Mouse (Mus musculus): ENCODE measurements around the gene Dpep2nb. TPM values are rescaled to one million over a fixed set of nuclear protein-coding genes. Genes with fewer than 3 reads are reported as not detected.
"Not testable (repeated sequence)": the region's sequence is repeated elsewhere in the genome, so short reads cannot be mapped to it uniquely, and the experiment has no call there.

The Dpep2nb gene
- polyA plus RNA-seq, 1 experiment from 2014 or later = not detected

- peaks cover 5 to 8% of the 10 kb centered on the region in 2 experiments; a peak in 2 of 4 replicates for H3K4me1 ChIP-seq (ENCODE audit: control insufficient read depth in 2 of 2, insufficient read depth in 2 of 2, low read length in 2 of 2)
- no peak within 1 kb of the TSS for H3K27ac ChIP-seq (replicated peaks in 1 of 2; ENCODE audit: control insufficient read depth in 1 of 2, insufficient read depth in 1 of 2, low read depth in 2 of 2, low read length in 2 of 2)
- ATAC-seq (ENCODE audit: insufficient number of reproducible peaks, insufficient read depth, low FRiP score, low read depth) = peak; percentile 75; the same call in 1 of the 2 replicates
- peak within 1 kb of the TSS; percentile 34 for H3K4me2 ChIP-seq (ENCODE audit: low read length)
- H3K9ac ChIP-seq (ENCODE audit: low read length) = peak within 1 kb of the TSS; percentile 56; the same call in 1 of the 2 replicates
- no peak within 1 kb of the TSS for H3K4me3 ChIP-seq (ENCODE audit: control insufficient read depth in 1 of 2, insufficient read depth in 1 of 2, low read depth in 1 of 2, low read length in 2 of 2)
- WGBS = 8% methylated on average over 15 of the region's 15 CpGs
- no peaks in the 10 kb centered on the region for H3K36me3 ChIP-seq (ENCODE audit: control insufficient read depth, insufficient read depth, low read length)
- H3K27me3 ChIP-seq (ENCODE audit: control insufficient read depth, insufficient read depth, low read length) = no peaks in the 10 kb centered on the region
- H3K9me3 ChIP-seq (ENCODE audit: control insufficient read depth, low read length) = no peaks in the 10 kb centered on the region
These were observed 14.9 kb downstream of the Dpep2nb start, which contains the start of gene Dus2 for GRCm38 (mm10) chr8:105990856-105991387. Gene Dus2 (plus strand): TSS chr8:105991337.

GRCm38 (mm10) chr8:105988546-105988945 lies 17.2 kb downstream of the Dpep2nb start:
- Histone ChIP-seq H3K36me3 (ENCODE audit: control insufficient read depth, insufficient read depth, low read length) (no peaks in the 10 kb centered on the region), H3K9me3 (ENCODE audit: control insufficient read depth, low read length) (no peaks in the 10 kb centered on the region), H3K4me3 (ENCODE audit: control insufficient read depth in 1 of 2, insufficient read depth in 1 of 2, low read depth in 1 of 2, low read length in 2 of 2) (no peak overlapping the region), H3K27ac (replicated peaks in 1 of 2; ENCODE audit: control insufficient read depth in 1 of 2, insufficient read depth in 1 of 2, low read depth in 2 of 2, low read length in 2 of 2) (no peak overlapping the region), H3K9ac (ENCODE audit: low read length) (no peak overlapping the region), H3K4me1 (ENCODE audit: control insufficient read depth in 2 of 2, insufficient read depth in 2 of 2, low read length in 2 of 2) (peaks cover 5 to 8% of the 10 kb centered on the region in 2 experiments; a peak in 2 of 4 replicates), H3K4me2 (ENCODE audit: low read length) (no peak overlapping the region), H3K27me3 (ENCODE audit: control insufficient read depth, insufficient read depth, low read length) (no peaks in the 10 kb centered on the region)
- ATAC-seq (ENCODE audit: insufficient number of reproducible peaks, insufficient read depth, low FRiP score, low read depth) = no peak
- 77% methylated on average over 11 of the region's 11 CpGs for WGBS

- H3K27ac ChIP-seq (replicated peaks in 1 of 2; ENCODE audit: control insufficient read depth in 1 of 2, insufficient read depth in 1 of 2, low read depth in 2 of 2, low read length in 2 of 2); H3K4me1 ChIP-seq (ENCODE audit: control insufficient read depth in 2 of 2, insufficient read depth in 2 of 2, low read length in 2 of 2): not testable (repeated sequence)
- WGBS = 79% methylated on average over 11 of the region's 11 CpGs
These were observed 22.4 kb downstream of the Dpep2nb start for GRCm38 (mm10) chr8:105983406-105983805.

GRCm38 (mm10) chr8:105981146-105981545 lies 24.6 kb downstream of the Dpep2nb start:
- no peaks in the 10 kb centered on the region for H3K27me3 ChIP-seq (ENCODE audit: control insufficient read depth, insufficient read depth, low read length)

More at GRCm38 (mm10) chr8:105983406-105983805, 22.4 kb downstream of the Dpep2nb start:
- H3K4me2 ChIP-seq (ENCODE audit: low read length); H3K27me3 ChIP-seq (ENCODE audit: control insufficient read depth, insufficient read depth, low read length); H3K9ac ChIP-seq (ENCODE audit: low read length); H3K4me3 ChIP-seq (ENCODE audit: control insufficient read depth in 1 of 2, insufficient read depth in 1 of 2, low read depth in 1 of 2, low read length in 2 of 2); H3K9me3 ChIP-seq (ENCODE audit: control insufficient read depth, low read length); H3K36me3 ChIP-seq (ENCODE audit: control insufficient read depth, insufficient read depth, low read length); ATAC-seq (ENCODE audit: insufficient number of reproducible peaks, insufficient read depth, low FRiP score, low read depth): not testable (repeated sequence)

GRCm38 (mm10) chr8:105979325-105979724 lies 26.4 kb downstream of the Dpep2nb start, which contains the start of gene Dpep3:
Gene Dpep3 (minus strand): TSS chr8:105979429.
- WGBS = 92% methylated on average over 15 of the region's 15 CpGs
- Histone ChIP-seq H3K4me2 (ENCODE audit: low read length) (no peak within 1 kb of the TSS), H3K4me1 (ENCODE audit: control insufficient read depth in 2 of 2, insufficient read depth in 2 of 2, low read length in 2 of 2) (no peaks in the 10 kb centered on the region), H3K27me3 (ENCODE audit: control insufficient read depth, insufficient read depth, low read length) (no peaks in the 10 kb centered on the region), H3K4me3 (ENCODE audit: control insufficient read depth in 1 of 2, insufficient read depth in 1 of 2, low read depth in 1 of 2, low read length in 2 of 2) (no peak within 1 kb of the TSS), H3K9ac (ENCODE audit: low read length) (no peak within 1 kb of the TSS), H3K9me3 (ENCODE audit: control insufficient read depth, low read length) (no peaks in the 10 kb centered on the region), H3K27ac (replicated peaks in 1 of 2; ENCODE audit: control insufficient read depth in 1 of 2, insufficient read depth in 1 of 2, low read depth in 2 of 2, low read length in 2 of 2) (no peak within 1 kb of the TSS), H3K36me3 (ENCODE audit: control insufficient read depth, insufficient read depth, low read length) (no peaks in the 10 kb centered on the region)
- ATAC-seq (ENCODE audit: insufficient number of reproducible peaks, insufficient read depth, low FRiP score, low read depth) = no peak

More at GRCm38 (mm10) chr8:105981146-105981545, 24.6 kb downstream of the Dpep2nb start:
- Histone ChIP-seq H3K9me3 (ENCODE audit: control insufficient read depth, low read length) (no peaks in the 10 kb centered on the region), H3K4me2 (ENCODE audit: low read length) (no peak overlapping the region), H3K36me3 (ENCODE audit: control insufficient read depth, insufficient read depth, low read length) (no peaks in the 10 kb centered on the region), H3K4me3 (ENCODE audit: control insufficient read depth in 1 of 2, insufficient read depth in 1 of 2, low read depth in 1 of 2, low read length in 2 of 2) (no peak overlapping the region), H3K4me1 (ENCODE audit: control insufficient read depth in 2 of 2, insufficient read depth in 2 of 2, low read length in 2 of 2) (no peaks in the 10 kb centered on the region), H3K27ac (replicated peaks in 1 of 2; ENCODE audit: control insufficient read depth in 1 of 2, insufficient read depth in 1 of 2, low read depth in 2 of 2, low read length in 2 of 2) (no peak overlapping the region), H3K9ac (ENCODE audit: low read length) (no peak overlapping the region)
- 94% methylated on average over 1 of the region's 1 CpGs for WGBS
- no peak for ATAC-seq (ENCODE audit: insufficient number of reproducible peaks, insufficient read depth, low FRiP score, low read depth)

GRCm38 (mm10) chr8:105975363-105975762 lies 30.4 kb downstream of the Dpep2nb start:
- Histone ChIP-seq H3K4me2 (ENCODE audit: low read length) (no peak overlapping the region), H3K36me3 (ENCODE audit: control insufficient read depth, insufficient read depth, low read length) (no peaks in the 10 kb centered on the region), H3K9me3 (ENCODE audit: control insufficient read depth, low read length) (no peaks in the 10 kb centered on the region), H3K27ac (replicated peaks in 1 of 2; ENCODE audit: control insufficient read depth in 1 of 2, insufficient read depth in 1 of 2, low read depth in 2 of 2, low read length in 2 of 2) (no peak overlapping the region), H3K27me3 (ENCODE audit: control insufficient read depth, insufficient read depth, low read length) (no peaks in the 10 kb centered on the region), H3K4me3 (ENCODE audit: control insufficient read depth in 1 of 2, insufficient read depth in 1 of 2, low read depth in 1 of 2, low read length in 2 of 2) (no peak overlapping the region), H3K4me1 (ENCODE audit: control insufficient read depth in 2 of 2, insufficient read depth in 2 of 2, low read length in 2 of 2) (no peaks in the 10 kb centered on the region), H3K9ac (ENCODE audit: low read length) (no peak overlapping the region)
- no peak for ATAC-seq (ENCODE audit: insufficient number of reproducible peaks, insufficient read depth, low FRiP score, low read depth)
- 66% methylated on average over 7 of the region's 7 CpGs for WGBS

- Histone ChIP-seq H3K27ac (replicated peaks in 1 of 2; ENCODE audit: control insufficient read depth in 1 of 2, insufficient read depth in 1 of 2, low read depth in 2 of 2, low read length in 2 of 2) (no peak overlapping the region), H3K9ac (ENCODE audit: low read length) (no peak overlapping the region), H3K4me3 (ENCODE audit: control insufficient read depth in 1 of 2, insufficient read depth in 1 of 2, low read depth in 1 of 2, low read length in 2 of 2) (no peak overlapping the region), H3K4me2 (ENCODE audit: low read length) (no peak overlapping the region), H3K27me3 (ENCODE audit: control insufficient read depth, insufficient read depth, low read length) (no peaks in the 10 kb centered on the region), H3K4me1 (ENCODE audit: control insufficient read depth in 2 of 2, insufficient read depth in 2 of 2, low read length in 2 of 2) (peaks cover 8 to 18% of the 10 kb centered on the region in 2 experiments), H3K36me3 (ENCODE audit: control insufficient read depth, insufficient read depth, low read length) (no peaks in the 10 kb centered on the region), H3K9me3 (ENCODE audit: control insufficient read depth, low read length) (no peaks in the 10 kb centered on the region)
- 74% methylated on average over 8 of the region's 8 CpGs for WGBS
- ATAC-seq (ENCODE audit: insufficient number of reproducible peaks, insufficient read depth, low FRiP score, low read depth) = no peak
These were observed 34.6 kb downstream of the Dpep2nb start for GRCm38 (mm10) chr8:105971019-105971720.

Data from heart, embryonic 14.5 days (tissue).